Mouse (Mus musculus) heart, postnatal 0 days (tissue): ENCODE results near the gene Susd6. TPM values are rescaled to one million over a fixed set of nuclear protein-coding genes. Genes with fewer than 3 reads are reported as not detected.

ENCODE experiments used
- ATAC-seq: fragments of 200-750 bp; cut with Nextera tagmentation; 2 replicates; pipeline ENCODE4 v1.8.0; 2017; ENCODE audit warnings: low read depth, moderate number of reproducible peaks, moderate library complexity; ENCODE audit not compliant: insufficient read depth
- DNase-seq: peaks from one replicate; pipeline ENCODE4 v3.0.0-alpha.2; 2016; ENCODE audit warnings: low spot score
- H3K27ac ChIP-seq: fragments of 300-500 bp; sonication (generic); 2 replicates; pipeline ENCODE4 v1.5.1; 2014; ENCODE audit warnings: low read depth, mild to moderate bottlenecking
- H3K27me3 ChIP-seq: fragments of 300-500 bp; sonication (generic); 2 replicates; pipeline ENCODE4 v1.6.1; 2014; ENCODE audit warnings: low read length, mixed read lengths; ENCODE audit not compliant: control insufficient read depth, insufficient read depth
- H3K36me3 ChIP-seq: fragments of 300-500 bp; sonication (generic); replicated peaks from 2 replicates; pipeline ENCODE4 v1.6.1; 2014; ENCODE audit warnings: low read length, mixed read lengths; ENCODE audit not compliant: control insufficient read depth, insufficient read depth
- H3K4me1 ChIP-seq: fragments of 300-500 bp; sonication (generic); 2 replicates; pipeline ENCODE4 v1.6.1; 2014; ENCODE audit warnings: antibody characterized with exemption; ENCODE audit not compliant: control insufficient read depth, insufficient read depth
- H3K4me2 ChIP-seq: fragments of 300-500 bp; sonication (generic); 2 replicates; pipeline ENCODE4 v1.6.1; 2014; ENCODE audit warnings: low read depth, mild to moderate bottlenecking, low read length, moderate library complexity
- H3K4me3 ChIP-seq: fragments of 300-500 bp; sonication (generic); 2 replicates; pipeline ENCODE4 v1.5.1; 2014; ENCODE audit warnings: low read depth, low read length
- H3K9ac ChIP-seq: fragments of 300-500 bp; sonication (generic); replicated peaks from 2 replicates; pipeline ENCODE4 v1.6.1; 2014; ENCODE audit warnings: low read depth, low read length, mixed read lengths
- H3K9me3 ChIP-seq: fragments of 300-500 bp; sonication (generic); replicated peaks from 2 replicates; pipeline ENCODE4 v1.6.1; 2016; ENCODE audit warnings: low read length; ENCODE audit not compliant: control insufficient read depth
- CTCF ChIP-seq: IDR thresholded peaks from 2 replicates; pipeline ENCODE4 v1.5.1; 2016; ENCODE audit warnings: antibody characterized with exemption, control low read depth, low read depth
- EP300 ChIP-seq: IDR thresholded peaks from 2 replicates; pipeline ENCODE4 v1.6.1; 2016; ENCODE audit warnings: antibody characterized with exemption, low read depth
- WGBS: fragments of 180-500 bp; shearing (Covaris S2); extraction: QIAGEN DNeasy Blood & Tissue Kit; methylation state at CpG from one replicate; pipeline ENCODE4 v1.1.7; 2014; 5-methylcytosine and 5-hydroxymethylcytosine counted together
- polyA plus RNA-seq: library from polyadenylated mRNA; unstranded; fragments of >200 nt; fragmentation: Nextera tagmentation; extraction: Ambion mirVana; gene quantifications from 2 replicates; pipeline ENCODE4 v1.2.1, GENCODE M21; 2015
- total RNA-seq: library from RNA; depleted of rRNA; stranded (reverse); fragments of >200 nt; gene quantifications from 2 replicates; pipeline ENCODE4 v1.2.3, GENCODE M21; 2014; ENCODE audit warnings: low replicate concordance

Susd6 gene
- total and polyA plus RNA-seq, 2 experiments from 2014 or later = 15.4 to 50.6 TPM

DNA sequence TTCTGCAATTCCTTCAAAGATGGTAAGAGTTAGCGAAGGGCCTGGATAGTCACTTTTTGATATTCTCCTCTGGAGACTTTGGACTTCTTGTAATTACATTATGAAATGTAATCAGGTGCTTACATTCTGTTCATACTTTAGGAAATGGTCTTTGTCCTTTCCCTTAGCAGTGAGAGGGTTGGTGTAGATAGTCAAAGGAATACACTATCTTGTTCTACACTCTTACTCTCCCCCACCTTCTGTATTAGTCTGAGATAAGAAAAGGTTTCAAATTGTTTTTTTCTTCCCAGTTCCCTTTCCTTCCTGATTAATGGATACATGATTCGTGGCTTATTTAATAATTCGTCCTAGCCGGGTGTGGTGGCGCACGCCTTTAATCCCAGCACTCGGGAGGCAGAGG lies 32.2 kb downstream of the Susd6 start:
- Histone ChIP-seq H3K27ac (peak overlapping the region; percentile 80; the same call in 1 of the 2 replicates), H3K27me3 (no peaks in the 10 kb centered on the region), H3K36me3 (no peaks in the 10 kb centered on the region), H3K4me1 (peaks cover 67% of the 10 kb centered on the region), H3K9ac (no peak overlapping the region), H3K4me3 (no peak overlapping the region), H3K4me2 (no peak overlapping the region), H3K9me3 (no peaks in the 10 kb centered on the region)
- TF ChIP-seq CTCF (no peak), EP300 (no peak)
- DNase-seq = no peak
- ATAC-seq = no peak
- 90% methylated on average over 7 of the region's 7 CpGs for WGBS

DNA sequence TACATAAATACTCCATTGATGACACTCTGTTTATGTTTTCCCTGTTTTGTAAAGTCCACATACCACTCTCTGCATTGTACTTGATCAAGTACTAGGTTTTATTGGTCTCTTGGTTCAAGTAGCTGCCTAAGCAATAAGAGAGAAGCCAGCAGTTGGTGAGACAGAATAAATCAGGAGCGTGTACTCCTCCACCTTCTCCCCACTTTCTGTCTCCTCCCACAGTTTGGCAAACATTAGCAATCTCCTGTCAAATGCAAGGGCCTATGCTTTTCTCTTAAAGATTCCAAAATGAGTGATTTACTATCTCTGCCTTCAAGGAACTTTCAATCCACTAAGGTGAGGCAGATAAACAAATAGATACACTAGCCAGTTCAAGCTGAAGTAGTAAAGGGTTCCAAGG lies 33.9 kb downstream of the Susd6 start:
- H3K27ac ChIP-seq = no peak overlapping the region
- H3K4me3 ChIP-seq = no peak overlapping the region
- DNase-seq = no peak
- ATAC-seq = no peak
- 59% methylated on average over 1 of the region's 1 CpGs for WGBS
- no peaks in the 10 kb centered on the region for H3K9me3 ChIP-seq
- peaks cover 58% of the 10 kb centered on the region for H3K4me1 ChIP-seq
- peaks cover 1% of the 10 kb centered on the region; the same call in 1 of the 2 replicates for H3K36me3 ChIP-seq
- H3K9ac ChIP-seq = no peak overlapping the region
- no peaks in the 10 kb centered on the region for H3K27me3 ChIP-seq
- H3K4me2 ChIP-seq = no peak overlapping the region
- no peak for TF ChIP-seq EP300
- TF ChIP-seq CTCF = no peak

DNA sequence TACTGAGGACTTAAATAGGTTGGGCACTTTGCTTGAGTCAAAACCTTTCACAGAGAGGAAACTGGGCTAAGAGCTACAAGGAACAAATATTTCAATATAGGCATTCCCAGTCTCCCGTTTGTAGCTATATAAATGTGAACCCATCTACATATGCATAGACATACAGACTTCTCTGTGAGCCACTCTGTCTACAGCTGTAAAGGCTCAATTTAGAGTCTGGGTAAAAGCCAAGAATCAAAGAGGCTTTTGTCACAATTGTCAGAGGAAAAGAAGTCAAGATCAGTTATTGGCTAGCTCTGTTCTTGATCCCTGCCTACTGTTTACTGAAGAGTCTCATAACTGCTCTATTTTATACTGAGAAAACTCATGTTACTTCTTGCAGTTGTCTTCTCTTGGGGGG lies 36.1 kb downstream of the Susd6 start:
- peak overlapping the region; percentile 20; the same call in 1 of the 2 replicates for H3K27ac ChIP-seq
- no peaks in the 10 kb centered on the region for H3K27me3 ChIP-seq
- H3K9ac ChIP-seq = no peak overlapping the region
- H3K36me3 ChIP-seq = peaks cover 7% of the 10 kb centered on the region
- H3K4me2 ChIP-seq = no peak overlapping the region
- 33% methylated on average over 1 of the region's 1 CpGs for WGBS
- TF ChIP-seq EP300 (no peak), CTCF (no peak)
- DNase-seq (no peak), ATAC-seq (no peak)
- no peaks in the 10 kb centered on the region for H3K9me3 ChIP-seq
- H3K4me3 ChIP-seq = no peak overlapping the region
- H3K4me1 ChIP-seq = peaks cover 56% of the 10 kb centered on the region

- no peak for TF ChIP-seq CTCF
- no peak for TF ChIP-seq EP300
- H3K27ac ChIP-seq = peak overlapping the region; percentile 52; the same call in 1 of the 2 replicates
- no peak overlapping the region for H3K9ac ChIP-seq
- peaks cover 54% of the 10 kb centered on the region for H3K4me1 ChIP-seq
- WGBS = 40% methylated on average over 5 of the region's 5 CpGs
- DNase-seq (peak; percentile 68), ATAC-seq (peak; percentile 53)
- H3K9me3 ChIP-seq = no peaks in the 10 kb centered on the region
- H3K4me3 ChIP-seq = no peak overlapping the region
- H3K4me2 ChIP-seq = no peak overlapping the region
- peaks cover 11% of the 10 kb centered on the region for H3K36me3 ChIP-seq
- H3K27me3 ChIP-seq = no peaks in the 10 kb centered on the region
Measured at GRCm38 (mm10) chr12:80827464-80828015, 37.2 kb downstream of the Susd6 start.

DNA sequence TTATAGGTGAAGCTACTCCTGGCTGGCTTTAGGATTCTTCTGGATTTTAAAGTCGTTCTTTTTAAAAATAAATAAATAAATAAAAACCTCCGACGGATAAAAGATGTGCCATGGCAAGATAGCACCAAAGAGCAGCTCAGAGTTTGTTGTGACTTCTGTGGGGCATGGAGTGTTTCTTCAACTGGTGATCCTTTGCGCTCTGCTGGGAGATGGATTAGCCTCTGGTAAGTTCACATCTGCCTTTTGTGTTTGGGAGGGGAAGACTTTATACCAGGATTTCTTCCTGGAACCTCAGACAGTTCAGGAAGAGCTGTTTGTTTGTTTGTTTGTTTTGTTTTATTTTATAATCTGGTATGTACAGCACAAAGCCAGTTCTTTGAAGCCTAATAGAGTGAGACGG lies 37.7 kb downstream of the Susd6 start:
- H3K36me3 ChIP-seq = peaks cover 12% of the 10 kb centered on the region
- TF ChIP-seq EP300 = no peak
- no peak for TF ChIP-seq CTCF
- DNase-seq (no peak), ATAC-seq (no peak)
- no peak overlapping the region for H3K4me3 ChIP-seq
- H3K4me1 ChIP-seq = peaks cover 56% of the 10 kb centered on the region
- H3K27ac ChIP-seq = peak overlapping the region; percentile 25; the same call in 1 of the 2 replicates
- H3K9me3 ChIP-seq = no peaks in the 10 kb centered on the region
- 68% methylated on average over 5 of the region's 5 CpGs for WGBS
- no peak overlapping the region for H3K9ac ChIP-seq
- no peaks in the 10 kb centered on the region for H3K27me3 ChIP-seq
- no peak overlapping the region for H3K4me2 ChIP-seq

DNA sequence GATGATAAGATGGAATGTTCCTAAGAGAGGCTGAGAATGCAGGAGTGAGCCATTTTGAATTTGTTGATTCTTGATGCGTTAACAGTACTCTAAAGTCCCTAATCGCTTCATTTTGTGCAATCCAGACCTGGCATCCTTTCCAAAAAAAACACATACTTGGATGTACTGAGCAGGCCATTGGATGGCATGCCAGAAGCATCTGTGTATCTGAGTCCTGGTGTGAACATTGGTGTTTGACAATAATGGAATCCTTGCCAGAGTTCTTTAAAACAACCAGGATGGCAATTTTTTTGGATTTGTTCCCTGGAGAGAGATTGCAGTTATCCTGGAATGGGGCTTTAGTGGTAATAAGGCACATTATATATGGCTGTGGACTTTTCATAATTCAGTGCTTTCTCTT lies 38.6 kb downstream of the Susd6 start:
- no peak overlapping the region for H3K4me2 ChIP-seq

More for the DNA sequence above, 38.6 kb downstream of the Susd6 start:
- Histone ChIP-seq H3K27ac (no peak overlapping the region), H3K4me1 (peaks cover 64% of the 10 kb centered on the region), H3K4me3 (no peak overlapping the region), H3K9me3 (no peaks in the 10 kb centered on the region), H3K9ac (no peak overlapping the region), H3K27me3 (no peaks in the 10 kb centered on the region), H3K36me3 (peaks cover 12% of the 10 kb centered on the region)
- 76% methylated on average over 2 of the region's 2 CpGs for WGBS
- DNase-seq (no peak), ATAC-seq (no peak)
- TF ChIP-seq CTCF = no peak
- no peak for TF ChIP-seq EP300
